Mouse (Mus musculus) olfactory bulb, adult 2 months (tissue): ENCODE data around the gene Rcor2. TPM values are rescaled to one million over a fixed set of nuclear protein-coding genes. Genes with fewer than 3 reads are reported as not detected.
A peak's percentile ranks its signal among the peaks of the same experiment; 100 is the strongest.

Source experiments
- H3K27ac ChIP-seq: fragments of 200-500 bp; 2 replicates; pipeline ENCODE4 v1.5.1; 2012; ENCODE audit warnings: low read depth, low read length; ENCODE audit not compliant: insufficient read depth
- H3K4me1 ChIP-seq: fragments of 200-500 bp; 2 replicates; pipeline ENCODE4 v1.6.1; 2012; ENCODE audit warnings: low read length; ENCODE audit not compliant: control insufficient read depth, insufficient read depth
- H3K4me3 ChIP-seq: fragments of 200-500 bp; 2 replicates; pipeline ENCODE4 v1.5.1; 2012; ENCODE audit warnings: mild to moderate bottlenecking, low read depth, low read length, moderate library complexity; ENCODE audit not compliant: insufficient read depth
- CTCF ChIP-seq: fragments of 200-500 bp; IDR thresholded peaks from 2 replicates; pipeline ENCODE4 v1.5.1; 2012; ENCODE audit warnings: low read depth, mild to moderate bottlenecking, low read length, moderate library complexity; ENCODE audit not compliant: insufficient read depth
- POLR2A ChIP-seq: fragments of 200-500 bp; IDR thresholded peaks from 2 replicates; pipeline ENCODE4 v1.6.1; 2012; ENCODE audit warnings: mild to moderate bottlenecking, low read depth, low read length, moderate library complexity; ENCODE audit not compliant: insufficient read depth
- WGBS: fragments of 180-500 bp; shearing (Covaris S2); methylation state at CpG from one replicate; pipeline ENCODE4 v1.1.7; 2018; 5-methylcytosine and 5-hydroxymethylcytosine counted together
- polyA plus RNA-seq: library from polyadenylated mRNA; stranded (reverse); fragments of >200 nt; gene quantifications from 2 replicates; pipeline ENCODE4 v1.2.4, GENCODE M21; 2012; ENCODE audit warnings: low replicate concordance; ENCODE audit not compliant: missing spikeins, insufficient read depth, insufficient read length

Rcor2 gene
- not detected in 2 replicates for polyA plus RNA-seq

- H3K27ac ChIP-seq = no peak within 1 kb of the TSS
Measured at GRCm38 (mm10) chr19:7267091-7267741, at the start of gene Rcor2. TSS of gene Rcor2 (plus strand) at chr19:7267325.

GRCm38 (mm10) chr19:7217926-7218267 lies 49.2 kb upstream of the Rcor2 start:
- Histone ChIP-seq H3K4me1 (peaks cover 13% of the 10 kb centered on the region), H3K27ac (no peak overlapping the region), H3K4me3 (no peak overlapping the region)
- 6% methylated on average over 6 of the region's 6 CpGs for WGBS
- TF ChIP-seq CTCF (no peak), POLR2A (no peak)

More at GRCm38 (mm10) chr19:7267091-7267741, at the start of gene Rcor2:
- H3K4me3 ChIP-seq = peak within 1 kb of the TSS; percentile 83
- H3K4me1 ChIP-seq = peaks cover 51% of the 10 kb centered on the region
- TF ChIP-seq CTCF (no peak), POLR2A (no peak)
- 8% methylated on average over 28 of the region's 28 CpGs for whole genome bisulfite sequencing

GRCm38 (mm10) chr19:7218753-7219152 lies 48.4 kb upstream of the Rcor2 start:
- Histone ChIP-seq H3K4me1 (peaks cover 13% of the 10 kb centered on the region), H3K27ac (no peak overlapping the region), H3K4me3 (no peak overlapping the region)
- WGBS = 92% methylated on average over 5 of the region's 5 CpGs
- TF ChIP-seq POLR2A (no peak), CTCF (no peak)

GRCm38 (mm10) chr19:7222196-7222595 lies 44.9 kb upstream of the Rcor2 start:
- no peak overlapping the region for H3K4me3 ChIP-seq
- no peaks in the 10 kb centered on the region; the same call in 1 of the 2 replicates for H3K4me1 ChIP-seq
- WGBS = 90% methylated on average over 6 of the region's 6 CpGs
- TF ChIP-seq CTCF (no peak), POLR2A (no peak)
- H3K27ac ChIP-seq = no peak overlapping the region

- H3K4me3 ChIP-seq = no peak overlapping the region
- TF ChIP-seq CTCF (no peak), POLR2A (no peak)
- no peaks in the 10 kb centered on the region for H3K4me1 ChIP-seq
- no peak overlapping the region for H3K27ac ChIP-seq
Measured at GRCm38 (mm10) chr19:7223488-7223887, 43.6 kb upstream of the Rcor2 start.

GRCm38 (mm10) chr19:7224253-7224652 lies 42.9 kb upstream of the Rcor2 start:
- no peak for TF ChIP-seq POLR2A
- TF ChIP-seq CTCF = no peak
- H3K4me3 ChIP-seq = no peak overlapping the region
- no peaks in the 10 kb centered on the region for H3K4me1 ChIP-seq
- no peak overlapping the region for H3K27ac ChIP-seq
- 90% methylated on average over 3 of the region's 3 CpGs for WGBS

- Histone ChIP-seq H3K4me3 (no peak overlapping the region), H3K27ac (no peak overlapping the region), H3K4me1 (no peaks in the 10 kb centered on the region)
- WGBS = 79% methylated on average over 9 of the region's 9 CpGs
- no peak for TF ChIP-seq POLR2A
- no peak for TF ChIP-seq CTCF
Measured at GRCm38 (mm10) chr19:7225096-7225690, 41.9 kb upstream of the Rcor2 start.

GRCm38 (mm10) chr19:7226511-7226914 lies 40.6 kb upstream of the Rcor2 start:
- H3K4me3 ChIP-seq = no peak overlapping the region
- TF ChIP-seq POLR2A = no peak
- no peak for TF ChIP-seq CTCF
- WGBS = 73% methylated on average over 6 of the region's 6 CpGs
- no peak overlapping the region for H3K27ac ChIP-seq
- no peaks in the 10 kb centered on the region for H3K4me1 ChIP-seq

- TF ChIP-seq POLR2A (no peak), CTCF (peak; percentile 70)
- WGBS = 33% methylated on average over 8 of the region's 8 CpGs
- H3K27ac ChIP-seq = no peak overlapping the region
- peaks cover 3% of the 10 kb centered on the region for H3K4me1 ChIP-seq
- no peak overlapping the region for H3K4me3 ChIP-seq
Measured at GRCm38 (mm10) chr19:7234537-7235221, 32.4 kb upstream of the Rcor2 start.
